In genomic region chr7:25424429-25424828, GRCm38 (mm10) we compare ENCODE assay signal across 9 mouse cellular contexts. TPM values are rescaled to one million over a fixed set of nuclear protein-coding genes. Genes with fewer than 3 reads are reported as not detected.
A peak's percentile ranks its signal among the peaks of the same experiment; 100 is the strongest.
DNase-seq lines count a peak whose midpoint lies in the region; ATAC-seq and TF ChIP-seq lines count a peak whose summit lies in the region.
"Had no signal": no experiment of that assay in that cellular context is flagged by ENCODE, and none has a peak within 500 bp of the region (broad histone marks: within the 10 kb centered on the region; RNA-seq: fewer than 3 reads in every experiment).

No protein-coding gene starts in this region.

- TF ChIP-seq POLR2A in brain, embryonic 14.5 days (IDR thresholded peaks at IDR 0.05; ENCODE audit: borderline replicate concordance, extremely low read depth, insufficient read depth, insufficient read length, poor library complexity, severe bottlenecking): no peak

- no peaks in the 10 kb centered on the region; the same call in 1 of the 2 replicates for H3K27me3 ChIP-seq in G1E (ENCODE audit: insufficient read depth, low read length)
- peaks cover 28% of the 10 kb centered on the region for H3K27me3 ChIP-seq in forebrain, embryonic 10.5 days (ENCODE audit: poor library complexity, severe bottlenecking)
- H3K27me3 ChIP-seq in hindbrain, embryonic 14.5 days (ENCODE audit: control insufficient read depth, insufficient read depth, low read length): 0 out of 2 replicates have a peak, but pooled peaks cover 4% of the 10 kb centered on the region

- H3K27ac ChIP-seq in forebrain, embryonic 10.5 days: no peak overlapping the region
- no peak overlapping the region for H3K27ac ChIP-seq in hindbrain, embryonic 14.5 days
- H3K27ac ChIP-seq: macrophage had no signal

- WGBS in forebrain, embryonic 10.5 days: 36% methylated on average over 4 of the region's 4 CpGs
- 41% methylated on average over 4 of the region's 4 CpGs for WGBS in hindbrain, embryonic 14.5 days

- H3K9me3 ChIP-seq in G1E (replicated peaks): no peaks in the 10 kb centered on the region
- H3K9me3 ChIP-seq in forebrain, embryonic 10.5 days: no peaks in the 10 kb centered on the region
- H3K9me3 ChIP-seq in hindbrain, embryonic 14.5 days (ENCODE audit: control insufficient read depth, low read length): no peaks in the 10 kb centered on the region

- no peak for ATAC-seq in G1E (ENCODE audit: extremely low read depth, insufficient number of reproducible peaks, low FRiP score, poor library complexity, severe bottlenecking)
- ATAC-seq in hindbrain, embryonic 14.5 days (ENCODE audit: low FRiP score): 0 out of 2 replicates have a peak, but pooled peaks have one; percentile 55

- H3K4me1 ChIP-seq in G1E (ENCODE audit: insufficient read depth, low read depth, low read length): no peaks in the 10 kb centered on the region; the same call in 1 of the 2 replicates
- no peaks in the 10 kb centered on the region; the same call in 1 of the 2 replicates for H3K4me1 ChIP-seq in forebrain, embryonic 10.5 days
- no peaks in the 10 kb centered on the region for H3K4me1 ChIP-seq in hindbrain, embryonic 14.5 days (replicated peaks; ENCODE audit: control insufficient read depth, insufficient read depth, low read length)

- no peak overlapping the region for H3K4me2 ChIP-seq in hindbrain, embryonic 14.5 days (replicated peaks)

- no peak overlapping the region for H3K9ac ChIP-seq in hindbrain, embryonic 14.5 days

- TF ChIP-seq CTCF in G1E (IDR thresholded peaks at IDR 0.05; ENCODE audit: low read depth, low read length): peak; percentile 51
- peak; percentile 83; the same call in 1 of the 2 replicates for TF ChIP-seq CTCF in brain, embryonic 14.5 days (IDR thresholded peaks at IDR 0.05; ENCODE audit: borderline replicate concordance, extremely low read depth, insufficient read depth, insufficient read length)

- peak; percentile 62 for DNase-seq in G1E (ENCODE audit: low spot score)
- peak; percentile 88 for DNase-seq in brain, embryonic 14.5 days (ENCODE audit: low read depth)
- peak; percentile 75 for DNase-seq in forebrain, embryonic 10.5 days (ENCODE audit: extremely low spot score, low spot score)
- peak; percentile 96 for DNase-seq in hindbrain, embryonic 14.5 days (ENCODE audit: low spot score)
- peak; percentile 72 to 94 for DNase-seq in layer of hippocampus, postnatal 25 days (ENCODE audit: extremely low spot score in 1 of 2, low spot score in 1 of 2)
- peak; percentile 34 to 87 for DNase-seq in lung, postnatal 4 days
- DNase-seq in right cerebral cortex, postnatal 14 days: peak; percentile 85
- peak; percentile 72 to 79 for DNase-seq in urinary bladder, postnatal 36 days (ENCODE audit: low spot score in 2 of 2)

- peaks cover 6% of the 10 kb centered on the region for H3K36me3 ChIP-seq in G1E (replicated peaks)
- no peaks in the 10 kb centered on the region for H3K36me3 ChIP-seq in forebrain, embryonic 10.5 days (replicated peaks)
- no peaks in the 10 kb centered on the region for H3K36me3 ChIP-seq in hindbrain, embryonic 14.5 days (replicated peaks; ENCODE audit: control insufficient read depth, insufficient read depth)

- H3K4me3 ChIP-seq in G1E (ENCODE audit: low read depth, low read length): no peak overlapping the region
- no peak overlapping the region for H3K4me3 ChIP-seq in forebrain, embryonic 10.5 days
- no peak overlapping the region for H3K4me3 ChIP-seq in hindbrain, embryonic 14.5 days (replicated peaks; ENCODE audit: low read length)

RNA-seq across cellular contexts. Expression of gene Cxcl17, which starts 11.7 kb away (rescaled TPM):
- total RNA-seq in G1E (2014; fragmentation: Nextera tagmentation) (not detected in 2 replicates), G1E (2017) (not detected in 2 replicates)
- not detected in 2 replicates for polyA plus RNA-seq in G1E (2012)
- polyA plus RNA-seq in brain, embryonic 14.5 days (2012; rRNA removed): not detected in 2 replicates
- 0.43 and 0.71 TPM in 2 replicates for polyA plus RNA-seq in forebrain, embryonic 10.5 days (2016; fragmentation: Nextera tagmentation; extraction: Ambion mirVana)
- 0.67 and 0.80 TPM in 2 replicates for polyA plus RNA-seq in hindbrain, embryonic 14.5 days (2014; fragmentation: Nextera tagmentation; extraction: Ambion mirVana)
- total RNA-seq in layer of hippocampus, postnatal 25 days (2021): not detected
- polyA plus RNA-seq: macrophage had no signal

RNA-seq across cellular contexts. Expression of gene Lipe, which starts 25.9 kb away (rescaled TPM):
- total RNA-seq in G1E (2014; fragmentation: Nextera tagmentation) (6.1 and 13.0 TPM in 2 replicates), G1E (2017) (4.6 and 4.8 TPM in 2 replicates)
- 15.7 and 16.1 TPM in 2 replicates for polyA plus RNA-seq in G1E (2012)
- 12.0 and 13.0 TPM in 2 replicates for polyA plus RNA-seq in brain, embryonic 14.5 days (2012; rRNA removed)
- polyA plus RNA-seq in forebrain, embryonic 10.5 days (2016; fragmentation: Nextera tagmentation; extraction: Ambion mirVana): 7.4 and 7.5 TPM in 2 replicates
- polyA plus RNA-seq in hindbrain, embryonic 14.5 days (2014; fragmentation: Nextera tagmentation; extraction: Ambion mirVana): 4.6 and 5.7 TPM in 2 replicates
- 1 to 10 TPM; 7.0 to 7.8 TPM for total RNA-seq in layer of hippocampus, postnatal 25 days (2021)

RNA-seq across cellular contexts. Expression of gene Ceacam1, which starts 53.0 kb away (rescaled TPM):
- total RNA-seq in G1E (2014; fragmentation: Nextera tagmentation) (not detected in 2 replicates), G1E (2017) (0.17 and 0.66 TPM in 2 replicates)
- not detected in 2 replicates for polyA plus RNA-seq in G1E (2012)
- 0.87 and 1.1 TPM in 2 replicates for polyA plus RNA-seq in brain, embryonic 14.5 days (2012; rRNA removed)
- 0.81 and 0.91 TPM in 2 replicates for polyA plus RNA-seq in forebrain, embryonic 10.5 days (2016; fragmentation: Nextera tagmentation; extraction: Ambion mirVana)
- polyA plus RNA-seq in hindbrain, embryonic 14.5 days (2014; fragmentation: Nextera tagmentation; extraction: Ambion mirVana): 0.91 and 1.4 TPM in 2 replicates
- total RNA-seq in layer of hippocampus, postnatal 25 days (2021): 1 to 10 TPM; 3.1 TPM

RNA-seq across cellular contexts. Expression of gene Cnfn, which starts 54.9 kb away (rescaled TPM):
- total RNA-seq in G1E (2014; fragmentation: Nextera tagmentation) (not detected in 2 replicates), G1E (2017) (not detected in 2 replicates)
- polyA plus RNA-seq in G1E (2012): not detected in 2 replicates
- 1.2 TPM in 1 of 2 replicates, not detected in the other for polyA plus RNA-seq in brain, embryonic 14.5 days (2012; rRNA removed)
- not detected in 2 replicates for polyA plus RNA-seq in forebrain, embryonic 10.5 days (2016; fragmentation: Nextera tagmentation; extraction: Ambion mirVana)
- not detected in 2 replicates for polyA plus RNA-seq in hindbrain, embryonic 14.5 days (2014; fragmentation: Nextera tagmentation; extraction: Ambion mirVana)
- not detected for total RNA-seq in layer of hippocampus, postnatal 25 days (2021)
- polyA plus RNA-seq: macrophage had no signal
